Mouse (Mus musculus): ENCODE measurements at regions not wholly inside any gene's neighbourhood (a gene's known extent, or its start where the extent isn't known, plus 50 kb on each side); places are given as distances from the start of the nearest gene placed in this dataset.
A peak's percentile ranks its signal among the peaks of the same experiment; 100 is the strongest.

DNA sequence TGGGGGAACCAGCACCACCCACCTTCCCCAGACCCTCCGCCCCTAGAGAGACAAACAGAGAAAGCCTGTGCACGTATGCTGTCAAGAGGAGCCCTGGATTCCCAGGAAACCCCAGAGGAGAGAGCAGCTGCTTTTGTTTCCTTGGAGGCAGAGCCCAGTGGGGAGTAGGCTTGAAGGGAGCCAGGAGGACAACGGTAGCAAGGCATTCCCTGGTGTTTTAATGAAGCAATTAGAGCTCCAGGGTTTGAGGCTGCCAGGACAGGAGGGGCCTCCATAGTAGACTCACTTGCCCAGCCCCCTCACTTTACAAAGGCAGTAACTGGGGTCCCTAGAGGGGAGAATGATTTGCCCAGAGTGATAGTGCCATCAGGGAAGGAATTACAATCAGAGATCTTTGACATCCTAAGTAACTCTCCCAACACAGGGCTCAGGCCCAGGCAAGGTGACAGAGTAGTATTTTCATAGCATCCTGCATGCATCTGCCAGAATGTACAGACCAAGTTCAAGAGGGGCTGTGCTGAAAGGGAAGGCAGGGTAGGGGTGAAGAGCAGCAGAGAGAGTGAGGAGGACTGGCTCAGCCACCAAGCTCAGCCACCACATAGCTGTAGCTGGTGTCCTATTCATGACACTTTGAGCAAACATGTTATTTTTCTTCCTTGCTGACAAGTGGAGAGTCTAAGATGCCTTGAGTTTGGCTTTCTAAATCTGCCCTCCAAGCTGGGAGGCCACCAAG, 389.0 kb downstream of the Nedd1 start:
- no peak for DNase-seq

- DNase-seq: no peak
Observed at GRCm38 (mm10) chr10:92330150-92330549, 392.1 kb downstream of the Nedd1 start.

DNA sequence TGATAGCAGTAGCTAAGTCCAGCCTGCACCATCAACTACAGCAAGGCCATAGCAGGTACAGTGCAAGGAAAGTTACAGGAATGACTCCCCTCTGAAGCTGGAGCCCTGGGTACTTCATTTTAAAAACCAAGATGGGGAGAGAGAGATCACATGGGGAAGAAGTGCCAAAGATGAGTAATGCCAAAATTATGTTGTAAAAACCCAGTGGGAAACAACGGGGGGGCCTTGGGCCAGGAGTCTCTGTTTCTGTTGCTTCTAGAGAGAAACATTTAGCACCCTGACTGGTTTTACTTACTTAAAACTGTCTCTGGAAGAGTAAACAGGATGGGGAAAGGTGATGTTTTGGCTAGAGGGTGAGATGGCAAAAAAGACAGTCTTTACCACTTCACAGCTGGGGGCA, 392.6 kb downstream of the Nedd1 start:
- no peak for DNase-seq

- DNase-seq: no peak
Observed at GRCm38 (mm10) chr10:92325284-92325989, 396.8 kb downstream of the Nedd1 start.

- no peak for DNase-seq
Observed at GRCm38 (mm10) chr10:92314606-92315005, 407.6 kb downstream of the Nedd1 start.

- DNase-seq: no peak
Observed at GRCm38 (mm10) chr10:92312278-92312677, 409.9 kb downstream of the Nedd1 start.

GRCm38 (mm10) chr10:92308643-92309042, 413.6 kb downstream of the Nedd1 start:
- no peak for DNase-seq

- peak in 1 of 2 experiments; percentile 7 for DNase-seq
Observed at GRCm38 (mm10) chr10:92307861-92308260, 414.4 kb downstream of the Nedd1 start.

- no peak for DNase-seq
Observed at GRCm38 (mm10) chr10:92298693-92299092, 423.5 kb downstream of the Nedd1 start.

DNA sequence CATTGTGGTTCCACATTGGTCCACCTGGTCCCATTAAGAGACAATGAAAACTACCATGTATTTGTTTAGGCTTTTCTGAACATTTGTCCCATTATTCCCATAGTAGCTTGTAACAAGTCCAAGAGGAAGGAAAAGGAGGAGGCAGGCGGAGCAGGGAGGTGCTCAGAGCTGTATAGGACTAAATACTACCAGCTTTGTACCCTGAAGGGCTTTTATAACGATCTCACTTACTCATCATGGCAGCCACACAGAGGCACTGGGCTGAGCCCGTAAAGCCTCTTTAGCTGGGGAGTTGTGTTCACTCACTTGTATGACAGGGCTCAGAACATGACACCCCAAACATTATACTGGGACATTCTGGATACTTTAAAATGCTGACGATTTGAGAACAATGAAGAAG, 425.4 kb downstream of the Nedd1 start:
- no peak for DNase-seq

GRCm38 (mm10) chr10:92296303-92296702, 425.9 kb downstream of the Nedd1 start:
- no peak for DNase-seq

- no peak for DNase-seq
Observed at GRCm38 (mm10) chr10:92293261-92293660, 429.0 kb downstream of the Nedd1 start.

- DNase-seq: no peak
Observed at GRCm38 (mm10) chr10:92289230-92289629, 433.0 kb downstream of the Nedd1 start.

DNA sequence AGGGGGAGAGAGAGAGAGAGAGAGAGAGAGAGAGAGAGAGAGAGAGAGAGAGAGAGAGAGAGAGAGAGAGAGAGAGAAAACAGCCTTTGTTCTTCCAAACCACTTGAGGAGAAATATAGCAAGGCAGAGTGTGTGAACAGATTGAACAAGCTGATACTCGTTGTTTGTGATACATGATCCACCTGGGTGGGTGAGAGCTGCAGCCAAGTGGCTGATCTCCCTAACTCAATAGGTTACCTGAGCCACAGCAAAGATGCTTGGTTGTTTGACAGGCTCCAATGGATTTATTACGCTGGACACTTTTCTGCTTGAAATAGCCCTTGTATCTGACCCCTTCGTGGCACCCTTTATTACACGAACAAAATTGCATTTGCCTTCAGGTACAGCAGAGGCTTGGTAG, 438.0 kb downstream of the Nedd1 start:
- no peak for DNase-seq

GRCm38 (mm10) chr10:92277981-92278380, 444.2 kb downstream of the Nedd1 start:
- no peak for DNase-seq

DNA sequence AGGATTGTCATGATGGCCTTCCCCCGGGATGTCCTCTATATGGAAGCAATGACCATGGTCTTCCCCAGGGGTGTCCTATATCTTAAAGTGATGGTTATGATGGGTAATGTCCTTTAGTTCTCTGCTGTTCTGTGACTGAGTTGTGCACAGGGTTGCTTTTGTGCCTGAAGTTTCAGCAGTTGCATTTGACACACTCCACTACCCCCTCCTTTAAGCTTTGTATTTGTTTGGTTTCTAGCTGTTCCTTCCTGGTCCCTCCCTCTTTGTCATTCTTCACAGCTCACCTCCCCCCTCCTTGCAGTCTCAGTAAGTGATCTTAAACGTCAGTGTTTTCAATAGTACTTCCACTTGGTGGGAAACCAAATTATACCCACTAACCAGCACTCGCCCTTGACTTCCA, 464.4 kb downstream of the Nedd1 start:
- DNase-seq: no peak

DNA sequence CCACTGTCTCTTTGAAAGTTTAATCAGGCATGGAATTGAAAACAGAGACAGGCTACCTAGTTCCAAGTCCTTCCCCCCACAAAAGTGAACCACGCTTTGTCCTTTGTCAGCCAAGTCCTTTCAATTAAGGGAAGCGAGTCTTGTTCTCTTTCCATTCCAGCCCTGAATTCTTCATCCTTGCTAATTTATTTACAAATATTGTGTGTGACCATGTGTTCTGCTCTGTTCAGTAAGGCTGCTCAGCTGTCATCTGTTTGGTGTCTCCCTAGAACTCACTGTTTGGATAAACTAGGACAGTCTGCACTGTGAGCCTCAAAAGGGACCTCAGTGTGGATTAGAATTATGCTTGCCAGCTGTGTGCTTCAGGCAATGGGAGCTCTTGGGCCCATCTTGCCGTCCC, 473.6 kb downstream of the Nedd1 start:
- no peak for DNase-seq

DNA sequence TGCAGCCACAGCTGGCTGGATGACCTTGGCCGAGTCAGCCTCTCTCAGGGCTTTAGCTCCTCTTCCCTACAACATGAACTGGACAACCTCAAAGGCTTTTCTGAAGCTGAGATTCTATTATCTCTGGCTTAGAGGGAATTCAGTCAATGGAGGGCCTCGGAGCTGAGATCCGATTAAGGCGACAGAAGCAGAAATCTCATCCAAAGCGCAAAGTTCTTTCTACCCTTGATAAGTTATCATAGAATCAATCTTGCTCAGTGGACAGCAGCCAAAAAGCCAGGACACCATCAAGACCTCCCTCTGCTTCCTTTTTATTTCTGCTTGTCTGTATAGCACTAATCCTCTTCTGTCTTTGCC, 474.8 kb downstream of the Nedd1 start:
- no peak for DNase-seq

DNA sequence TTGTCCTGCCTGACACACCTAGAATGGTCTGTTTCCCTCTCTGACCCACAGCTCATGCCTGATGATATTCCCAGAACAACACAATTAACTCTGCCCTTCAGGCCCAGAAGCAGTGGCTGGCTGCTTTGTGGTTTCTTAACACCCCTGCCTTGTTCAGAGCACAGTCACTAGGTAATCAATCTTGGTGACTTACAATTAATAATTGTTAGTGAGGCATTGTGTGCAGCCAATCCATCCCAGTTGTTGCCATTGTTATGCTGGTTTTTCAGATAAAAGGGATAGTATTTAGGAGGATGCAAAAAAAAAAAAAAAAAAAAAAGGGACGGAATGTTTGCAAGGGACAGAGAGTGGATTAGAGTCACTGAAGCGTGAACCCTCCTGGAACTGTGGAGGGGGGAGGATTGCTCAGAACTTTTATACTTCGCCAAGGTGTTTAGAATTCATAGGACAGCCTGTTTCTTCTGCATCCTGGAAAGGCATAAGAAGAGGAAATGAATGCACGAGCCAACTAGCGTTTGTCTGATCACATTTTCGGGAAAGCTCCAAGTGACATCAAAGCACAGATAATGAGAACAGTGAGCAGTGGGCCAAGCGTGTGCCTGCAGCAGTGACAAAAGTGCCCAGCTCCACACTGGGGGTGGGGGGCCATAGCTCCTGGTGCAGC, 475.3 kb downstream of the Nedd1 start:
- no peak for DNase-seq

GRCm38 (mm10) chr10:92242714-92243440, 479.3 kb downstream of the Nedd1 start:
- DNase-seq: peak in 1 of 2 experiments; percentile 44

- no peak for DNase-seq
Observed at GRCm38 (mm10) chr10:92237881-92238280, 484.3 kb downstream of the Nedd1 start.

DNA sequence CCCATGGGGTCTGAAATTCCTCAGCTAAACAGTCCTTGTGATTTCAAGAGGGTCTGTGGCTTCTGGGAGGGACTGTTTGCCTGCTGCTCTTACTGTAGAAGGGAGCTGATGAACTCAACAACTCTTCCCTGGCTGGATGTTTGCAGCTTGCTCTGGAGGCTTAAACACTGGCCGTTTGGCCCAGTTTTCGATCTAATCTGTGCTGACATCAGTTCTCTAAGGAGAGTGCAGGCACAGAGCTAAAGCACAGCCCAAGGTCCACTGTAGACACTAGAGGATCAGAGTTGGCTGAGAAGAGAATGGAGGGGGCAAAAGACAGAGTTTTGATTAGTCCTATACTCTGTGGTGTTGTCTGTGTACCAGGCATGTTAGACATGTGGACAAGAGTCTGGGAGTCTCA, 490.1 kb downstream of the Nedd1 start:
- DNase-seq: no peak

GRCm38 (mm10) chr10:92225818-92226217, 496.4 kb downstream of the Nedd1 start:
- no peak for DNase-seq
